Mouse (Mus musculus): ENCODE measurements at regions not wholly inside any gene's neighbourhood (a gene's known extent, or its start where the extent isn't known, plus 50 kb on each side); places are given as distances from the start of the nearest gene placed in this dataset.

- TF ChIP-seq HCFC1 (IDR thresholded peaks at IDR 0.05; ENCODE audit: borderline replicate concordance, insufficient read depth, low read length) (no peak), MAFK (IDR thresholded peaks at IDR 0.05; ENCODE audit: insufficient read depth, low read depth, low read length) (no peak)
Measured at GRCm38 (mm10) chr1:12623158-12623557, 1209.3 kb downstream of the A830018L16Rik start.
